Mouse (Mus musculus) testis, postnatal 10 days (tissue): ENCODE measurements around the gene Zfp518b.

ENCODE experiments used
- DNase-seq: peaks from one replicate; pipeline ENCODE4 v3.0.0; 2021; ENCODE audit warnings: low spot score

Zfp518b gene

GRCm38 (mm10) chr5:38684164-38684911, at the start of gene Zfp518b:
Gene Zfp518b, minus strand, starts transcription at chr5:38684826.
- peak; percentile 90 for DNase-seq

DNA sequence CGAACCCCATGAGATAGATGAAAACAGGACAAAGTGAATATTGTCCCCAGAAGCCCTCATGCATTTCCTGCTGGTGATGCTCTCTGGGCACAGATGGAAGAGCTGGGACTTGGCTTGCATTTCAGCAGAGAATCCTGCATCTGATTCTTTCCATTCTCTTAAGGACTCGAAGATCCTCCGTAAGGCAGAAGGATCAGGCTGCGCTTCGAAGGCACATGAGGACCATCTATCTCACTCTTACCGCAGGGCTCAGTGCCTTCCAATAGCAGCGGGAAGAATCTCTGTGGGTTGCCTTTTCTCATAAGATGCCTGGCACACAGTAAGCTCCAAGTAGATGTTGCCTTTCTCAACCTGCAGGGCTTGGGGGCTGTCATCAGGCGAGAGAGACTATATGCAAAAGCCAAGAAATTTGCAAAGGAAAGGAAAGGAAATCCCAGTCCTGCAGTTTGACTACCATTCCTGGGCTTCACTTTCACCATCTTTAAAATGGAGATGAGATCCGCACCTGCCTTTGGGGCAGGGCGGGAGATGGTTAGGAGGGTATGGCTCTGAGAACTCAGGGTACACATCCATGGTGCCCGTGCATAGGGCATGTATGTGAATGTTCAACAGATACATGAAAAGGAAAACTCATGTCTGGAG, 24.4 kb upstream of the Zfp518b start:
- no peak for DNase-seq

GRCm38 (mm10) chr5:38707364-38708075, 22.9 kb upstream of the Zfp518b start:
- DNase-seq = no peak

DNA sequence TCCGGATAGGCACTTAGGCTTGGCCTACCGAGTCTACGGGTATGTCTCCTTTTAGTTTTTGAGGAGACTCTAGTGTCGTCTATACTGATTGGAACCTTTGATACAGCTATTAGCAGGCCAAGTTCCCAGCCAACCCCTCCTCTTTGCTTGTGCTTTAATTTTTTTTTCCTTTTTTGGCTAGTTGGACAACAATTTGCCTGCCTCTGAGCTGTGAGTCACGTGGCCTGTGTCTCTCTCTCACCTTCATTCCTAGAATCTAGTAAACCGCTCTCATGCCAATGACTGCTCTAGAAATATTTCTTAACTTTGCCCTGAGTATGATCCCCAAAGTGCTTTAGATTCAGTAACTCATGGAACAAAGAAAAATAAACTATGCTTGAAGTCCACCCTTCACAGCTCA, 18.3 kb upstream of the Zfp518b start:
- DNase-seq = peak; percentile 7

DNA sequence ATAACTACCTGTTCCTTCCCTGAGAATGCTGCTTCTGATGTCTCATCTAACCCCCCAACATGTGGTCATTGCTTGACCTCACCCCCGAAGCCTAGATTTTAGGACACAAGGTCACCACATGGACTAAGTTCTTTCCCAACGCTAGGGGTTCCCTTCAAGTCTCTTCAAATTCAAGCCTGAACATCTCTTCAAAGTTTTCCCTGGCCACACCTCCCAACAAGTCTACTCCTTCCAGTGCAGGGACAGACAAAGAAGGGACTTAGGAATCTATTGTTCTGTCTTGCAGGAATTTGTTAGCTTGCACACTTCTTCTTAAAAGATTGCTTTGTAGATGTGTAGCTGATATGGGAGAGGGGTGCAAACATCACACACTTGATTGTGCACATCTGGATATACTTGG, 17.5 kb upstream of the Zfp518b start:
- DNase-seq = peak; percentile 4

GRCm38 (mm10) chr5:38698466-38698865, 13.8 kb upstream of the Zfp518b start:
- DNase-seq = no peak

DNA sequence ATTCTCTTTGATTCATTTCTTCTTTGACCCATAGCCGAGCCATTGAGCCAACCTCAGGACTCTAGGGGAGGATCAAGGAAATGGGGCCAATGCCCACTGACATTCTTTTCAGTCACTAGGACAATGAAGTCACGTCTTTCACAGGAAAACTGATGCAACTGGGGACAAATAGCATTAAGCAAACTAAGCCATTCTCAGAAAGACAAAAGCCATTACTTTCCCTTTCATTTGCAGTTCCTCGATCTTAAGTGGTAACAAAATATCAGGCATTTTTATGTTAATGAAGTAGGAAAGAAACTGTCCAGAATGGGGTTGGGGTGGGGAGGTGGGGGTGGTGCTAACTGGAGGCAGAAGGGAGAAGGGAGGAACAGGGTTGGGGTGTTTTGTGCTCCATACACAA, 13.4 kb upstream of the Zfp518b start:
- no peak for DNase-seq

- DNase-seq = no peak
Observed at GRCm38 (mm10) chr5:38696616-38697375, 12.2 kb upstream of the Zfp518b start.

DNA sequence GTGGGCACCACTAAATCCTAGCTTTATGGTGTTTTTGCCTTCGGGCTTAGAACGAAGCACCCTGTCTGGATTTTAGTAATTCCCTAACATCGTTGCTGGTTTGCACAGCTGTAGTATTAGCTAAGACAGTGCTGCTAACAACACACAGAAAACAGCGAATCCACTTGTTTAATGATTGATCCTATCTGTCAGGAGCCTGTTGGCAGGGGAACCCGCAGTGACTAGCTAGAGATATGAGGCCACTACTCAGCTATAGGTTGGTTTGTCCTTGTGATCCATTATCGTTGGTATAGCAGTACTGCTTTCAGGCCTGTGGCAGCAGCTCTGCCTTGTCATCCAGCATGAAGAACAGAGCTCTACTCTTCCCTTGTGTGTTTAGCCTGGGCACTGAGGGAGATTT, 8.2 kb upstream of the Zfp518b start:
- no peak for DNase-seq

DNA sequence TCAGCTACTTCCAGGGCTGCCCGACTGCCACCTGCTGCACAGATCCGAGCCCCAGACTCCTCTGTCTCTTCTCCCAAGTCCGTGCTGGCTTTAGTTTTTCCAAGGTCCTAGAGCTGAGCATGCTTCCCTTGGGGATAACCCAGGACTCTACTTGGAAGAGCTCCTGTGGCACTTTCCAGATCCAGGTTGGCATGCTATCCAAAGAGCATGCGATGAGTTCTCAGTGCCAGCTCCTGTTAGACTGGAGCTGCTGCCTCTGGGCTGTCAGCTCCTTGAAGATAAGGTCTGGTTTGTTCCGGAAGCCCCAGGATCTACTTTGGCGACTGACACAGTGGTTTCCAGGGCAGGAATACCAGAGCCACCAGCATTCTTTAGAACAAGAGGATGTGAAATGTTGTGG, 4.6 kb upstream of the Zfp518b start:
- no peak for DNase-seq

DNA sequence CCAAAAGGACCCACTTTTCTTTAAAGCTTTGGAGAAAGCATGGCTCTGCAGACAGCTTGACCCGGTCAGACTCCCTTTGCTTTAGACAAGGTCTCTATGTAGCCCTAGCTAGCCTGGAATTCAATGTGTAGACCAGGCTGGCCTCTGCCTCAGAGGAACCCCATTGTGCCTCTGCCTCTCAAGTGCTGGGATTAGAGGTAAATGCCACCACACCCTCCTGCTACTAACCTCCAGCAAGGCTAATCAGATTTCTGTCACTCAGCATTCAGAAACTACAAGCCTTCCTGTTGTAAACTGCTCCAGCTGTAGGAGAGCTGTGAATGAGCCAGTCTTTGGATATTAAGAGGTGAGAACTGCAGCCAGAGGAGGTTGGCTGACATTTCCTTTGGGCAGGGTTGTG, 3.1 kb upstream of the Zfp518b start:
- no peak for DNase-seq

- no peak for DNase-seq
Observed at GRCm38 (mm10) chr5:38658836-38659235, 25.8 kb downstream of the Zfp518b start.

GRCm38 (mm10) chr5:38656204-38656603, 28.4 kb downstream of the Zfp518b start:
- DNase-seq = no peak

GRCm38 (mm10) chr5:38655421-38655928, 29.2 kb downstream of the Zfp518b start:
- DNase-seq = no peak

- no peak for DNase-seq
Observed at GRCm38 (mm10) chr5:38654571-38654970, 30.1 kb downstream of the Zfp518b start.

- no peak for DNase-seq
Observed at GRCm38 (mm10) chr5:38653101-38653500, 31.5 kb downstream of the Zfp518b start.

DNA sequence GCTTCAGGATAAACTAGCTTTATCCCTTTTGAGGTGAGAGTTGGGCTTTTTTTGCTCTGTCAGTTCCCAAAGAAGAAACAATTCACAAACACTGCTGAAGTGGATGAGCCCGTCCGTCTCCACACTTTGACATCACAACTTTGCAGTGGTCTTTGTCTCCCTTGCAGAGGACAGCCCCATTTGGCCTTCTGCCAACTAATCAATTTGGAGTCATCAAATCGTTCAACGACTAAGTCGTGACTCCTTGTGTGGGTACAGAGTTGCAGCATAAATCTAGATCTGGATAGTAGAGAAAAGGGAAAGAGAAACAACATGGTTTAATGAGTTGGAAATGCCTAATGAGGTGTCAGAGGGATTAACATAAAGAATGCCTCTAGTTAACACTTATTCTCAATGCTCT, 33.2 kb downstream of the Zfp518b start:
- DNase-seq = no peak

DNA sequence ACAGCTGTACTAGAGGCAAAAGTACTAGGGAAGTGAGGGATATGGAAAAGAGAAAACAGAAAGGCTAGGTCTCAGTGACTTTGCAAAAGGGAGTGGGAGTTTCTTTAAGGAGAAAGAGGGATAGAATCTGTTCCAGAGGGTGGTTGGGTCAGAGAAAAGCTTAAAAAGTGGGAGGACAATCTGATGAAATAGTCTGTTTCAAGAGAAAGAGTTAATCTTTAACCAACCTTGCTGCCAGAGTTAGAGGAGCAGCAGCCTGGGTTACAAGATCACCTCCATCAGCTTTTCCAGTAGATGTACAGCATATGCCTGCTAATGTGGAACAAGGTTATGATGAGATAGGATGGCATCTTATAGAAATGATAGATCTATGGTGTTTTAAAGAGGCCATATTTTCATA, 43.1 kb downstream of the Zfp518b start:
- no peak for DNase-seq

GRCm38 (mm10) chr5:38636301-38636749, 48.3 kb downstream of the Zfp518b start:
- DNase-seq = no peak

GRCm38 (mm10) chr5:38635696-38636095, 48.9 kb downstream of the Zfp518b start:
- DNase-seq = no peak

GRCm38 (mm10) chr5:38634321-38635164, 50.1 kb downstream of the Zfp518b start:
- DNase-seq = no peak
